Mouse (Mus musculus): ENCODE results near the gene Lpcat4. TPM values are rescaled to one million over a fixed set of nuclear protein-coding genes. Genes with fewer than 3 reads are reported as not detected.

Gene Lpcat4
- polyA plus RNA-seq, 1 experiment from 2014 or later, result 24.3 TPM

GRCm38 (mm10) chr2:112266242-112266592 lies 26.9 kb downstream of the Lpcat4 start, which contains the start of gene Gm21985:
Gene Gm21985 (plus strand): TSS chr2:112266314.
- whole genome bisulfite sequencing, result 2% methylated on average over 11 of the region's 11 CpGs
- no peaks in the 10 kb centered on the region for H3K9me3 ChIP-seq (ENCODE audit: control insufficient read depth, low read length)
- H3K9ac ChIP-seq (ENCODE audit: low read depth, low read length), result peak within 1 kb of the TSS; percentile 72
- no peaks in the 10 kb centered on the region for H3K36me3 ChIP-seq (ENCODE audit: control insufficient read depth, insufficient read depth, low read length)
- H3K4me1 ChIP-seq (ENCODE audit: control insufficient read depth, insufficient read depth, low read length), result peaks cover 9% of the 10 kb centered on the region; the same call in 1 of the 2 replicates
- ATAC-seq (ENCODE audit: low FRiP score, low TSS enrichment), result peak; percentile 32; the same call in 1 of the 2 replicates
- H3K27ac ChIP-seq (ENCODE audit: low read depth, low read length), result peak within 1 kb of the TSS; percentile 72
- H3K4me2 ChIP-seq (replicated peaks; ENCODE audit: low read depth, low read length), result peak within 1 kb of the TSS; percentile 84
- H3K4me3 ChIP-seq (ENCODE audit: low read length), result peak within 1 kb of the TSS; percentile 76
- H3K27me3 ChIP-seq (ENCODE audit: control insufficient read depth, insufficient read depth, low read length), result no peaks in the 10 kb centered on the region

GRCm38 (mm10) chr2:112266780-112267179 lies 27.5 kb downstream of the Lpcat4 start:
- Histone ChIP-seq H3K9me3 (ENCODE audit: control insufficient read depth, low read length) (no peaks in the 10 kb centered on the region), H3K36me3 (ENCODE audit: control insufficient read depth, insufficient read depth, low read length) (no peaks in the 10 kb centered on the region), H3K9ac (ENCODE audit: low read depth, low read length) (peak overlapping the region; percentile 72; the same call in 1 of the 2 replicates), H3K27ac (ENCODE audit: low read depth, low read length) (no peak overlapping the region), H3K4me1 (ENCODE audit: control insufficient read depth, insufficient read depth, low read length) (peaks cover 9% of the 10 kb centered on the region; the same call in 1 of the 2 replicates), H3K27me3 (ENCODE audit: control insufficient read depth, insufficient read depth, low read length) (no peaks in the 10 kb centered on the region), H3K4me2 (replicated peaks; ENCODE audit: low read depth, low read length) (peak overlapping the region; percentile 84), H3K4me3 (ENCODE audit: low read length) (peak overlapping the region; percentile 76)
- 28% methylated on average over 10 of the region's 10 CpGs for WGBS
- ATAC-seq (ENCODE audit: low FRiP score, low TSS enrichment), result no peak

DNA sequence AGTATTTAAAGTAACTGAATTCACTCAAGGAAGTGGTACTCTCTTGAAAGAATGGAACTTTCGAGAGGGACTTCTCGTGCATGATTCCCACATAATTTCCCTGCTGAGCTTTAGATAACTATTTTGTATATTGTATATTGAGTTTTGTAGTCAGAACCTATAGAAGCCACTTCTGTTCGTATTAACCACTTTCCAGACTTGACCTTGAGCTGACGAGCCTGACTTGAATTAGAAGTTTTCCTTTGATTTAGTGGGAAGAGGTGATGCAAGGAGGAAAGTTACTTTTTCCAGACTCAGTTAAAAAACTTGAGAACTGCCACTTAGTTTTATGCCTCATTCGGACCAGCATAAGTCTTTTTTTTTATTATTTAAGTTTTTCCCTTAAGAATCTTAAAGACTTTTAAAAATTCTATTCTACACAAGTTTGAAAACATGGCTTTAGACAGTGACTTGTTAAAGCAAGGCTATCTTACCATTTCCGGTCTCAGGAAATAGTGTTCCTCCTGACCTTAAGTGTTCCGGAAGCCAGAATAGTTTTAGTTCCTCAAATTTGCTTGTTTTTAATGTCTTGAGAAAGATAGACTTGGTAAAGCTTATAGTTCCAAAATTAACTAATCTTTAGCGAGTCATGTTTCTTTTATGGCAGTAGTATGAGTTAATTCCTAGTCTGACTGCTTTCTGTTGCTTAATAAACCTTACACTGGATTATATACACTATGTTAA lies 28.4 kb downstream of the Lpcat4 start:
- no peaks in the 10 kb centered on the region for H3K27me3 ChIP-seq (ENCODE audit: control insufficient read depth, insufficient read depth, low read length)
- peak overlapping the region; percentile 84 for H3K4me2 ChIP-seq (replicated peaks; ENCODE audit: low read depth, low read length)
- H3K9me3 ChIP-seq (ENCODE audit: control insufficient read depth, low read length), result no peaks in the 10 kb centered on the region
- no peak for ATAC-seq (ENCODE audit: low FRiP score, low TSS enrichment)
- H3K4me1 ChIP-seq (ENCODE audit: control insufficient read depth, insufficient read depth, low read length), result peaks cover 9% of the 10 kb centered on the region; the same call in 1 of the 2 replicates
- H3K36me3 ChIP-seq (ENCODE audit: control insufficient read depth, insufficient read depth, low read length), result no peaks in the 10 kb centered on the region
- no peak overlapping the region for H3K9ac ChIP-seq (ENCODE audit: low read depth, low read length)
- H3K4me3 ChIP-seq (ENCODE audit: low read length), result peak overlapping the region; percentile 11
- no peak overlapping the region for H3K27ac ChIP-seq (ENCODE audit: low read depth, low read length)
- WGBS, result 69% methylated on average over 8 of the region's 8 CpGs

DNA sequence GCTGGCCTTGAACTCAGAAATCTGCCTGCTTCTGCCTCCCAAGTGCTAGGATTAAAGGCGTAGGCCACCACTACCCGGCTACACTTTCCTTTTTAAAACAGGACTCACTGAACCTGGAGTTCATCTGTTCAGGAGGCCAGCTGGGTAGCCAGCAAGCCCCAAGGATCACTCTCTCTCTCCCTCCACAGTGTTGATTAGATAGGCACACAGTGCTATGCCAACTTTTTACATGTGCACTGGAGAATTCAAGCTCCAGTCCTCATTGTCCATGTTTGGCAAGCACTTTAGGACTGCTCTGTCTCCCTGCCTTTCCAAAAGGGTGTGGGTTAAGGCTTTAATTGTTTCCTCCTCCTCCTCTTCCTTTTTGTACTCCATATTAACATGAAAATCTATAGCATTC lies 30.7 kb downstream of the Lpcat4 start:
- Histone ChIP-seq H3K4me2 (replicated peaks; ENCODE audit: low read depth, low read length) (no peak overlapping the region), H3K4me3 (ENCODE audit: low read length) (no peak overlapping the region), H3K9ac (ENCODE audit: low read depth, low read length) (no peak overlapping the region), H3K27me3 (ENCODE audit: control insufficient read depth, insufficient read depth, low read length) (no peaks in the 10 kb centered on the region), H3K4me1 (ENCODE audit: control insufficient read depth, insufficient read depth, low read length) (peaks cover 7% of the 10 kb centered on the region; the same call in 1 of the 2 replicates), H3K9me3 (ENCODE audit: control insufficient read depth, low read length) (no peaks in the 10 kb centered on the region), H3K36me3 (ENCODE audit: control insufficient read depth, insufficient read depth, low read length) (no peaks in the 10 kb centered on the region), H3K27ac (ENCODE audit: low read depth, low read length) (no peak overlapping the region)
- ATAC-seq (ENCODE audit: low FRiP score, low TSS enrichment), result no peak
- WGBS, result 93% methylated on average over 2 of the region's 2 CpGs

DNA sequence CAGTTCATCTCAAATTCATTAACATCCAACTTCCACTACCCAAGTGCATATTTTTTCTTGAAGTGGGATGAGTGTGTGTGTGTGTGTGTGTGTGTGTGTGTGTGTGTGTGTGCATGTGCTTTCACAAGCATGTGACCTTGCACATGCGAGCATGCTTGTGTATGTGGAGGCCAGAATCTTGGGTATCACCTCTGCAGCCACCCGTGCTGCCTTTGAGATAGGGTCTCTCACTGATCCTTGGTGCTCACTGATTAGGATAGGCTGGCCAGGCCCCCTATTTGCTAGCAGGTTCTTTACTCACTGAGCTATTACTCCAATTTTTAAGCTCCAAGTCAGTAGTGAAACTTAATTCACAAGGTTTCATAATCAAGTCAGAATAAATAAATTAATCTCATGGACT lies 33.6 kb downstream of the Lpcat4 start:
- Histone ChIP-seq H3K4me3 (ENCODE audit: low read length) (no peak overlapping the region), H3K36me3 (ENCODE audit: control insufficient read depth, insufficient read depth, low read length) (no peaks in the 10 kb centered on the region), H3K4me1 (ENCODE audit: control insufficient read depth, insufficient read depth, low read length) (no peaks in the 10 kb centered on the region), H3K27me3 (ENCODE audit: control insufficient read depth, insufficient read depth, low read length) (no peaks in the 10 kb centered on the region), H3K4me2 (replicated peaks; ENCODE audit: low read depth, low read length) (no peak overlapping the region), H3K27ac (ENCODE audit: low read depth, low read length) (no peak overlapping the region), H3K9me3 (ENCODE audit: control insufficient read depth, low read length) (no peaks in the 10 kb centered on the region), H3K9ac (ENCODE audit: low read depth, low read length) (no peak overlapping the region)
- ATAC-seq (ENCODE audit: low FRiP score, low TSS enrichment), result no peak
- 90% methylated on average over 2 of the region's 2 CpGs for WGBS

- Histone ChIP-seq H3K9ac (ENCODE audit: low read depth, low read length) (no peak overlapping the region), H3K27ac (ENCODE audit: low read depth, low read length) (no peak overlapping the region), H3K9me3 (ENCODE audit: control insufficient read depth, low read length) (no peaks in the 10 kb centered on the region), H3K36me3 (ENCODE audit: control insufficient read depth, insufficient read depth, low read length) (no peaks in the 10 kb centered on the region), H3K27me3 (ENCODE audit: control insufficient read depth, insufficient read depth, low read length) (no peaks in the 10 kb centered on the region), H3K4me2 (replicated peaks; ENCODE audit: low read depth, low read length) (no peak overlapping the region), H3K4me1 (ENCODE audit: control insufficient read depth, insufficient read depth, low read length) (no peaks in the 10 kb centered on the region), H3K4me3 (ENCODE audit: low read length) (no peak overlapping the region)
- no peak for ATAC-seq (ENCODE audit: low FRiP score, low TSS enrichment)
- whole genome bisulfite sequencing, result 88% methylated on average over 6 of the region's 6 CpGs
Measured at GRCm38 (mm10) chr2:112273474-112273873, 34.2 kb downstream of the Lpcat4 start.

DNA sequence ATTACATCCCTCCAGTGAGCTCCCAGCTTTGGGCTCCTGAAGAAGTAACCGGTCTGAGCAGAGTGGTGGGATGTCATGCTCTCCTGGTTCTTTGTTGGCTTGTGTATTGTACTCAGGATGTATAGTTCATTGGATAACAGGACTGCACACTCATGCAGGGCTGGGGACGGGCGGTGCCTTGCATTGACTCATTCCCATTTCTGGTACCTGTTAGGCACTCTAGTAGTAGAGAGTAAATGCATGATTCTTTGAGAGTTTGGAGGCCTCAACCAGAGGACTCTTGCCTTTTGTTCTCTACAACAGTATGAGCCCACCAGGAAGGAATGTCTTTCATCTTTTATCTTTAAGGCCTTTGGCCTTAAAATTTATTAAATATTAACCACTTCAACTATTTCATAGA lies 37.6 kb downstream of the Lpcat4 start:
- Histone ChIP-seq H3K9ac (ENCODE audit: low read depth, low read length) (no peak overlapping the region), H3K27ac (ENCODE audit: low read depth, low read length) (no peak overlapping the region), H3K4me2 (replicated peaks; ENCODE audit: low read depth, low read length) (no peak overlapping the region), H3K4me3 (ENCODE audit: low read length) (no peak overlapping the region), H3K27me3 (ENCODE audit: control insufficient read depth, insufficient read depth, low read length) (no peaks in the 10 kb centered on the region), H3K36me3 (ENCODE audit: control insufficient read depth, insufficient read depth, low read length) (no peaks in the 10 kb centered on the region), H3K9me3 (ENCODE audit: control insufficient read depth, low read length) (no peaks in the 10 kb centered on the region), H3K4me1 (ENCODE audit: control insufficient read depth, insufficient read depth, low read length) (no peaks in the 10 kb centered on the region)
- ATAC-seq (ENCODE audit: low FRiP score, low TSS enrichment), result no peak
- WGBS, result 79% methylated on average over 3 of the region's 3 CpGs

- no peak for ATAC-seq (ENCODE audit: low FRiP score, low TSS enrichment)
- 83% methylated on average over 1 of the region's 1 CpGs for WGBS
- Histone ChIP-seq H3K4me2 (replicated peaks; ENCODE audit: low read depth, low read length) (no peak overlapping the region), H3K27ac (ENCODE audit: low read depth, low read length) (no peak overlapping the region), H3K36me3 (ENCODE audit: control insufficient read depth, insufficient read depth, low read length) (no peaks in the 10 kb centered on the region), H3K4me3 (ENCODE audit: low read length) (no peak overlapping the region), H3K27me3 (ENCODE audit: control insufficient read depth, insufficient read depth, low read length) (no peaks in the 10 kb centered on the region), H3K9me3 (ENCODE audit: control insufficient read depth, low read length) (no peaks in the 10 kb centered on the region), H3K9ac (ENCODE audit: low read depth, low read length) (no peak overlapping the region), H3K4me1 (ENCODE audit: control insufficient read depth, insufficient read depth, low read length) (no peaks in the 10 kb centered on the region)
Measured at GRCm38 (mm10) chr2:112282846-112283245, 43.6 kb downstream of the Lpcat4 start.

DNA sequence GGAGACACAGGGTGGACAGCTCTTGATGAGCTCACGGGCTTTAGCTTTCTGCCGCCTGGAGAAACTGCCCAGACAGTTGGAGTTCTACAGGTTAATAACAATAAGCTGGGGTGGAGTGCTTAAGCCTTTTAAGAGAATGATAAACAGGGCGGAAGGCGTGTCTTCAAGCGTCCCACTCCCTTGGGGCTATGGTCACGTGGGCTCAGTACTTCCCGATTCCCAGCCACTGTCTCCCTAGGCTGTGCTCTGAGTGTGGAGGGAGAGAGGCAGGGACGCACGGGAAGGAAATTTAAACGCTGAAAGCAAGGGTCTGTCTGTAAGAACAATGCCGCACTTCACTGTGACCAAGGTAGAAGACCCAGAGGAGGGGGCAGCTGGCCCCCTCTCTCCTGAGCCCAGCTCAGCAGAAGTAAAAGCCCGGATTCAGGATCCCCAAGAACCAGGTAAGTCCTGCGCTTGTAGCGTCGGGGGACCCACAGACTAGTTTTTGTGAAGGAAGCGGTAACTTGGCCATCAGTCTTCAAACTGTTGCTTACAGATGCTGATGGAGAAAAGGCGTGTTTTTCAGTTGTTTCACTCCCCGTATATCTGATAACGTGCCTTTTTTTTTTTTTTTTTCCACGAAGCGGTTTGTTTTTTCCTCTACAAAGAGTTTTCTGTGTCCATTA lies 45.2 kb downstream of the Lpcat4 start:
- Histone ChIP-seq H3K9ac (ENCODE audit: low read depth, low read length) (peak overlapping the region; percentile 63), H3K4me1 (ENCODE audit: control insufficient read depth, insufficient read depth, low read length) (no peaks in the 10 kb centered on the region)
- peak; percentile 95 for ATAC-seq (ENCODE audit: low FRiP score, low TSS enrichment)

More for the DNA sequence above, 45.2 kb downstream of the Lpcat4 start:
- no peak overlapping the region for H3K27ac ChIP-seq (ENCODE audit: low read depth, low read length)
- peak overlapping the region; percentile 50 for H3K4me3 ChIP-seq (ENCODE audit: low read length)
- no peaks in the 10 kb centered on the region for H3K9me3 ChIP-seq (ENCODE audit: control insufficient read depth, low read length)
- 2% methylated on average over 21 of the region's 21 CpGs for WGBS
- H3K4me2 ChIP-seq (replicated peaks; ENCODE audit: low read depth, low read length), result peak overlapping the region; percentile 76
- no peaks in the 10 kb centered on the region for H3K36me3 ChIP-seq (ENCODE audit: control insufficient read depth, insufficient read depth, low read length)
- H3K27me3 ChIP-seq (ENCODE audit: control insufficient read depth, insufficient read depth, low read length), result no peaks in the 10 kb centered on the region
